Comparison of ENCODE assay signal across 18 mouse cellular contexts in genomic region chr4:41571490-41571889, GRCm38 (mm10). TPM values are rescaled to one million over a fixed set of nuclear protein-coding genes. Genes with fewer than 3 reads are reported as not detected.
DNase-seq lines count a peak whose midpoint lies in the region; TF ChIP-seq lines count a peak whose summit lies in the region.
"Had no signal": no experiment of that assay in that cellular context is flagged by ENCODE, and none has a peak within 500 bp of the region (broad histone marks: within the 10 kb centered on the region; RNA-seq: fewer than 3 reads in every experiment).

No protein-coding gene starts in this region.

- no peaks in the 10 kb centered on the region for H3K27me3 ChIP-seq in heart, adult 2 months (ENCODE audit: control insufficient read depth, insufficient read depth, low read length)
- H3K27me3 ChIP-seq: hindbrain, embryonic 12.5 days; midbrain, embryonic 12.5 days; neural tube, embryonic 15.5 days had no signal

- no peak overlapping the region for H3K4me3 ChIP-seq in heart, adult 2 months
- H3K4me3 ChIP-seq in bone marrow macrophage, adult 2 months (ENCODE audit: insufficient read depth, low read length): no peak overlapping the region
- H3K4me3 ChIP-seq: hindbrain, embryonic 12.5 days; midbrain, embryonic 12.5 days; neural tube, embryonic 15.5 days had no signal

- WGBS in heart, adult 2 months: 42% methylated on average over 5 of the region's 5 CpGs

- peak; percentile 24; the same call in 1 of the 2 replicates for TF ChIP-seq CTCF in heart, adult 2 months (IDR thresholded peaks at IDR 0.05)
- TF ChIP-seq CTCF in bone marrow macrophage, adult 2 months (IDR thresholded peaks at IDR 0.05; ENCODE audit: low read depth, low read length): peak; percentile 49; the same call in 1 of the 2 replicates

- intact Hi-C loops in heart, adult 2 months (cut with DNase I): loop anchor here (2.0 to 5.0 kb wide), 2 partner anchors 43 to 104 kb away; partner anchors contain the start of gene Nudt2
- intact Hi-C loops in heart, postnatal 10 days (cut with DNase I): no loop called here
- intact Hi-C loops in left cerebral cortex, postnatal 4 days (cut with DNase I): no loop called here
- intact Hi-C loops in left cerebral cortex, postnatal 14 days (cut with DNase I): loop anchor here (5.0 kb wide), 1 partner anchor 41 kb away; no protein-coding TSS in a partner anchor

- DNase-seq in heart, adult 2 months: no peak
- DNase-seq in heart, postnatal 10 days: no peak
- peak; percentile 44 for DNase-seq in left cerebral cortex, postnatal 4 days
- no peak for DNase-seq in left cerebral cortex, postnatal 14 days (ENCODE audit: low spot score in 2 of 2)
- peak; percentile 43 for DNase-seq in 3T3-L1 (ENCODE audit: low read depth, low spot score)
- no peak for DNase-seq in frontal cortex, adult 2 months (ENCODE audit: extremely low spot score in 1 of 2, low spot score in 1 of 2)
- DNase-seq in gastrocnemius, postnatal 10 days: no peak
- DNase-seq: adrenal gland, postnatal 25 days; cerebellum, adult 18-20 months; heart, adult 18-20 months; right cerebral cortex, postnatal 14 days; thymus, postnatal 36 days had no signal

- no peaks in the 10 kb centered on the region; the same call in 1 of the 2 replicates for H3K36me3 ChIP-seq in heart, adult 2 months (ENCODE audit: control insufficient read depth, insufficient read depth, low read length)
- H3K36me3 ChIP-seq: hindbrain, embryonic 12.5 days; midbrain, embryonic 12.5 days; neural tube, embryonic 15.5 days had no signal

- no peaks in the 10 kb centered on the region for H3K79me2 ChIP-seq in heart, adult 2 months (replicated peaks; ENCODE audit: control insufficient read depth, insufficient read depth, low read length)

- H3K4me1 ChIP-seq in heart, adult 2 months (ENCODE audit: control insufficient read depth, insufficient read depth, low read length): peaks cover 12% of the 10 kb centered on the region
- peaks cover 18% of the 10 kb centered on the region for H3K4me1 ChIP-seq in bone marrow macrophage, adult 2 months (ENCODE audit: control insufficient read depth, insufficient read depth, low read length)

- TF ChIP-seq POLR2A in heart, adult 2 months (IDR thresholded peaks at IDR 0.05; ENCODE audit: insufficient read depth, low read depth, low read length): no peak
- no peak for TF ChIP-seq POLR2A in bone marrow macrophage, adult 2 months (IDR thresholded peaks at IDR 0.05; ENCODE audit: borderline replicate concordance, low read depth, low read length)

- no peak for TF ChIP-seq EP300 in heart, adult 2 months (IDR thresholded peaks at IDR 0.05; ENCODE audit: insufficient read depth, low read depth, low read length)

- no peak overlapping the region for H3K9ac ChIP-seq in heart, adult 2 months (ENCODE audit: low read depth, low read length)
- H3K9ac ChIP-seq: hindbrain, embryonic 12.5 days; midbrain, embryonic 12.5 days; neural tube, embryonic 15.5 days had no signal

- no peak overlapping the region for H3K27ac ChIP-seq in heart, adult 2 months
- no peak overlapping the region for H3K27ac ChIP-seq in bone marrow macrophage, adult 2 months (ENCODE audit: insufficient read depth, low read depth, low read length)
- H3K27ac ChIP-seq: hindbrain, embryonic 12.5 days; midbrain, embryonic 12.5 days; neural tube, embryonic 15.5 days had no signal

RNA-seq across cellular contexts. Expression of gene Dnaic1, which starts 1.9 kb away (rescaled TPM):
- total RNA-seq in heart, adult 2 months (2021): 1 to 10 TPM in 1 of 2 experiments, under 1 TPM in 1; 0.94 to 2.3 TPM
- 7.3 and 8.6 TPM in 2 replicates for polyA plus RNA-seq in heart, adult 2 months (2012; rRNA removed)
- 1 to 10 TPM in 1 of 2 experiments, under 1 TPM in 1; 0.84 to 1.6 TPM for total RNA-seq in heart, postnatal 10 days (2021)
- total RNA-seq in left cerebral cortex, postnatal 4 days (2021): 1 to 10 TPM; 2.1 to 3.7 TPM
- total RNA-seq in left cerebral cortex, postnatal 14 days (2021): 1 to 10 TPM; 5.6 to 8.6 TPM
- polyA plus RNA-seq in bone marrow macrophage, adult 2 months (2012; ENCODE audit: insufficient read depth, insufficient read length, missing spikeins): not detected in 2 replicates
- polyA plus RNA-seq in frontal cortex, adult 2 months (2012; rRNA removed): 11.9 and 13.4 TPM in 2 replicates
- total RNA-seq in gastrocnemius, postnatal 10 days (2021): under 1 TPM; 0.56 to 0.63 TPM
- polyA plus RNA-seq: CD4-positive, CD25-positive, alpha-beta regulatory T cell, adult 4 months had no signal

RNA-seq across cellular contexts. Expression of gene Fam219a, which starts 2.2 kb away (rescaled TPM):
- 10 to 100 TPM; 13.4 to 14.4 TPM for total RNA-seq in heart, adult 2 months (2021)
- 15.8 and 18.4 TPM in 2 replicates for polyA plus RNA-seq in heart, adult 2 months (2012; rRNA removed)
- 10 to 100 TPM; 18.6 to 21.8 TPM for total RNA-seq in heart, postnatal 10 days (2021)
- 100 to 1,000 TPM; 146 to 159 TPM for total RNA-seq in left cerebral cortex, postnatal 4 days (2021)
- 100 to 1,000 TPM; 204 to 210 TPM for total RNA-seq in left cerebral cortex, postnatal 14 days (2021)
- 35.2 and 35.6 TPM in 2 replicates for polyA plus RNA-seq in bone marrow macrophage, adult 2 months (2012; ENCODE audit: insufficient read depth, insufficient read length, missing spikeins)
- polyA plus RNA-seq in frontal cortex, adult 2 months (2012; rRNA removed): 161 and 180 TPM in 2 replicates
- 10 to 100 TPM; 19.2 to 20.4 TPM for total RNA-seq in gastrocnemius, postnatal 10 days (2021)

RNA-seq across cellular contexts. Expression of gene 1110017D15Rik, which starts 54.4 kb away (rescaled TPM):
- total RNA-seq in heart, adult 2 months (2021): not detected
- 0.94 and 3.2 TPM in 2 replicates for polyA plus RNA-seq in heart, adult 2 months (2012; rRNA removed)
- total RNA-seq in heart, postnatal 10 days (2021): under 1 TPM in 1 of 2 experiments, not detected in 1; 0.31 TPM
- total RNA-seq in left cerebral cortex, postnatal 4 days (2021): 10 to 100 TPM; 11.6 to 12.8 TPM
- 1 to 10 TPM; 8.7 TPM for total RNA-seq in left cerebral cortex, postnatal 14 days (2021)
- 4.6 TPM in 1 of 2 replicates, not detected in the other for polyA plus RNA-seq in bone marrow macrophage, adult 2 months (2012; ENCODE audit: insufficient read depth, insufficient read length, missing spikeins)
- 10.1 and 10.6 TPM in 2 replicates for polyA plus RNA-seq in frontal cortex, adult 2 months (2012; rRNA removed)
- under 1 TPM in 1 of 2 experiments, not detected in 1; 0.36 TPM for total RNA-seq in gastrocnemius, postnatal 10 days (2021)
- polyA plus RNA-seq: CD4-positive, CD25-positive, alpha-beta regulatory T cell, adult 4 months; liver, embryonic 16.5 days had no signal

Comparison
In these comparisons a context has a peak if more than half of its experiments do, and no peak if none do; other contexts are left out.
1. DNase-seq: peak in left cerebral cortex, postnatal 4 days (single experiment) and 3T3-L1 (single experiment); none in heart, adult 2 months (0 of 2), heart, postnatal 10 days (0 of 2), left cerebral cortex, postnatal 14 days (0 of 2), frontal cortex, adult 2 months (0 of 2) and gastrocnemius, postnatal 10 days (single experiment).
2. intact Hi-C loops: an anchor here in heart, adult 2 months (2.0 to 5.0 kb wide) and left cerebral cortex, postnatal 14 days (5.0 kb wide); none called in heart, postnatal 10 days and left cerebral cortex, postnatal 4 days.
3. RNA of gene Fam219a, which starts 2.2 kb away (total RNA-seq): 204 to 210 TPM in left cerebral cortex, postnatal 14 days and 146 to 159 TPM in left cerebral cortex, postnatal 4 days; 18.6 to 21.8 TPM in heart, postnatal 10 days, 19.2 to 20.4 TPM in gastrocnemius, postnatal 10 days and 13.4 to 14.4 TPM in heart, adult 2 months; every median in the first group is over 4 times any median in the second.
4. RNA of gene 1110017D15Rik, which starts 54.4 kb away (total RNA-seq): 11.6 to 12.8 TPM in left cerebral cortex, postnatal 4 days and 8.7 TPM in left cerebral cortex, postnatal 14 days; 0.36 TPM in gastrocnemius, postnatal 10 days, 0.31 TPM in heart, postnatal 10 days and not detected in heart, adult 2 months; every median in the first group is over 4 times any median in the second.